Mouse (Mus musculus) c-Kit-positive CD71-positive TER-119-negative erythroid progenitor cells, embryonic 14.5 days (primary cell): Measurements from ENCODE around the gene Olfr47.
"Not testable (repeated sequence)": the region's sequence is repeated elsewhere in the genome, so short reads cannot be mapped to it uniquely, and the experiment has no call there.

ENCODE experiments used
- DNase-seq: peaks from one replicate; pipeline ENCODE4 v3.0.0-alpha.2; 2013; ENCODE audit warnings: low read depth

The Olfr47 gene

DNA sequence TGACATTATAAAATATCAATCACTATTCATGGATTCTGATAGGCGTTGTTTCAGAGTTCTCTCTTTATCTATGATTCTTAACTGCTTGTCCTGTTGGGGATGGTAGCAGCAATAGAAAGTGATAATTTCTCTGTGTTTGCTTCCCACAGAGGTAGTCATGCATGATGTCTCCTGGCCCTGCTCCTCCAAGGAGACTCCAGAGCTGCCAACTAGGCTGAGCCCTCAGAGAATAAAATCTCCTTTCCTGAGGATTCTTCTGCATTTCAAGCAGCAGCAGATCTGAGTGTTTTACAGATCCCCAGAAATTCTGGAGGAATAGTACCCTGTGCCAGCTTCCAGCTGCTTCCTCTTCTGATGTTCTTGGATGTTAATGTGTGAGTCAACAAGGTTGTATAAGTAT is at the start of gene Olfr47:
TSS of gene Olfr47 (plus strand) at position 275 of the 400 bp plus-strand sequence.
- DNase-seq, result not testable (repeated sequence)

DNA sequence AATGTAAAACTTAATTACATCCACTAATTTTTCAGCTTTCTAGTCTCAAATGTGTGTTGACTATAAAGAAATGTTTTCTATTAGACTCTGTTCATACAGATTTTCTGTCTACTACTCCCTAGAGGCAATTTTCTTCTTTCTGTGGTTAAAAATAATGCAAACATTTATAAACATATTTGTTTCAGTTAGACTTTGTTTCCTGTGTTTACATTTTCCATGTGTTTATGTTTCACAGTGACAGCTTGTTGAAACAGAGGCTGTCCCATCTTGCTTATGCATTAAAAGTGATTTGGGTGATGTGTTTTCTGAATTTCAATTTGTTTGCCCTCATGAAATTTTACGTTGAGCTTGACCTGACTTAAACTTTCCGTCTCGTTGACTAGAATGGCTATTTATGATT is 40.3 kb upstream of the Olfr47 start:
- no peak for DNase-seq

GRCm38 (mm10) chr6:43196781-43197180 is 34.5 kb upstream of the Olfr47 start, which contains the start of gene Olfr435:
Gene Olfr435 (plus strand): TSS chr6:43197146.
- DNase-seq, result no peak

- no peak for DNase-seq
Measured at GRCm38 (mm10) chr6:43198094-43198493, 33.2 kb upstream of the Olfr47 start.

DNA sequence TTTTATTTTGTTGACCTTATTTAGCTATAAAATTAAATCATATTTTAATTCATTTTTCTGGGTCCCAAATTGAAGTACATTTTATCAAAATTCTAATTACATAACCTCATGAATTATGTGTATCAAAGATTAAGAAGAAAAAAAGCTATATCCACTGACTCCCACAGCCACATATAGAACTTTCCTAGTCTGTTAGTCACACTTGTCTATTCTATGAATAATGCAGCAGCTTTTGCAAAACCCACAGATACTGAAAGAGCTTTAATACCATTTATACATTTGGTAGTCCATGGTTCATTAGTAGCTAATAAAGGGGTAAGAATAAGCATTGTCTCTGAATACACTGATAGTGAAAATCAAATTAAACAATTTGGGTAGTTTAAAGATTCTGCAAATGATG is 28.5 kb upstream of the Olfr47 start:
- DNase-seq, result no peak

DNA sequence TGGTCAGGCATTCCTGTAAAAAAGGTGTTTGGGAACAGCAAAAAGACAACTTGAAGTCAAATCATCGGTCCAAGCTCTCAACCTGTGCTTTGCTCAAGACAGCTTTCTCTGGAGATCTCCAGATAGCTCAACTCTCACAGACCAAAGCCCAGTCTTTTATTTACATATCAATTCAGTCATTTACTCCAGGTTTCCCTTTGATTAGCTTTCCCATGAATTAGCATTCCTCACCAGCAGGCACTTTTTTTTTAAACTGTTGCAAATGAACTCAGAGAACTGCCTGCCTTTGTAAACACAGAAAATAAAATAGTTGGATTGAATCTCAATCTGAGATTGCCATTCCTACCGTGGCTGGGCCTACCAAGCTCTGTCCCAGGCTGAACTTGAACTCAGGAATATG is 26.0 kb upstream of the Olfr47 start:
- DNase-seq, result no peak

GRCm38 (mm10) chr6:43212873-43213272 is 18.5 kb upstream of the Olfr47 start, which contains the start of gene Olfr434:
Gene Olfr434 (plus strand): TSS chr6:43213021.
- not testable (repeated sequence) for DNase-seq

DNA sequence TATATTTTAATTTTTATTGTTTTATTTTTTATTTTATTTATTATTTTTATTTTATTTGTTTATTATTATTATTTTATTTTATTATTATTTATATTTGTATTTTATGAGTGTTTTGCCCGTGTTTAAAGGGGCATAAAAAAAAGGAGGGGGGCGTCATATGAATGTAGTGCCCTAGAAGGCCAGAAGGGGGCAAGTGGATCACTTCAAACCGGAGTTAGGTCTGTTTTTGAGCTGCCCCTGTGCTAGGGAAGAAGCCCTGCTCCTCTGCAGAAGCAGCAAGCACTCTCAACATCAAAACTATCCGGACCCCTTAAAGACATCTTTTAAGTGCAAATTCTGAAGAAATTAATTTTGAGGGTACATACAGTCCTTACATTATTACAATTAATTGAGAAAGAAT is 10.7 kb downstream of the Olfr47 start:
- DNase-seq, result no peak

DNA sequence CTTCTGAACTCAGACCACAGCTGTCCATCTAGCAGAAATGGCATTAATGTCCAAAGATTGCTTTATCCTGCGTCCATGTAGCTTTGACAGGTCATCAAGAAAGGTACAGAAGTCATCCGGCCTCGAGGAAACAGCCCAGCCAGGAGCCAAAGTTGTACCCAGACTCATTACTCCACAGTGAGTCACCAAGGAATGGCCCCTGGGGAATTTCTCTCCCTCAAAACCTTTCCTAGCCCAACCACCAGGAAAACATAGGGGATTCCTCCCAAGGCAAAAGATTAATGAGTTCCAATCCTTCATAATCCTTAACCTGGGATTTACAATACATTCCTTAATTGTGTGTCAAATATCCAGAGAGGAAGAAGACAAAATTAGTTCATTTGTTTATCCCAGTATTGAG is 16.1 kb downstream of the Olfr47 start:
- no peak for DNase-seq

GRCm38 (mm10) chr6:43252994-43253393 is 21.7 kb downstream of the Olfr47 start:
- DNase-seq, result no peak

DNA sequence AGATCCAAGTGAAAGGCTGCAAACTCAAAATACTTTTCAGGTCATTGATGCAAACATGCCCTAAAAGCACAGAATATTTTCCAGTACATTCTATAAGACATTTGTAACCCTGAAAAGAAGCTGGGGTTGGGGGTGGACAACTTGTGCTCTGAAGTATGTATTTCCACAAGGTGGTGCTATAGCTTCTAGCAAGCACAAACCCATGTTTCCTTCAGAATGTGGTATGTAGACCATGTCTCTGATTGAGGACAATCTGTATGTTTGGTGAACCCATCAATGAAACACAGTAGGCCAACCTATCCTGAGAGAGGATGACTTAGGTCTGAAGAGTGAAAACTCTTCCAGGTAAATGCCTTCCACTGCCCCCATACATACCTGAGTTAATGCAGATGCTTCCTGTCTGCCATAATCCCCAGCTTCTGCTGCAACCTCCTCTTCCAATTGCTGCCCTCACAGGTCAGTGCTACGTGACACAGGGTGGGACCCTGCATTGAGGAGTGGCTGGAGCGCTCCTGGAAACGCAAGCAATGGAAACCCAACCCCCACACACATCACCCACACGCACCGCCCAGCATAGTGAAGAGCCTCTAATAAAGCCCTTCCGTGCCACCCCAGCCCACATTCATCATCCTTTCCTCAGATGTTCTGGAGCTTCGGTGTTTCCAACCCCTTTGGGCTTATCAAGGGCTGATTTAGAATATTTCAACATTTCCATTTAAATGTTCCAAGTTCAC is 23.0 kb downstream of the Olfr47 start:
- DNase-seq, result no peak

DNA sequence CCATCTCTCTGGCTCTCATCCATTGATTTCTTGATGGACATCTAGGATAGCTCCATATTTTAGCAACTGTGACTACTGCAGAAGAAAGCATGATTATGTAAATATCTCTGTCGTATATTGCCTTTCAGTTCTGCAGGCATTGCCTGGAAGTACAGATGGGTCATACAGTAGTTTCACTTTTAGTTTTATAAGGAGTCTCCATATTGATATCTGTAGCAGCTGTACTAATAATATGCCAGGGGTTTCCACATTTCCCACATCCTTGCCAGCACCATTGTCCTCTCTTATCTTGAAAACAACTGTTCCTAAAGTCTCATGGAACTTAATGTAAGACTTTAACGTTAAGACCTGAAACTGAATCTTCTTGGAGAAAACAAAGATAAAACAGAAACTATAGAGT is 29.4 kb downstream of the Olfr47 start:
- no peak for DNase-seq

- DNase-seq, result no peak
Measured at GRCm38 (mm10) chr6:43265363-43266041, 34.2 kb downstream of the Olfr47 start, which contains the start of gene Arhgef5. Gene Arhgef5 (plus strand): TSS chr6:43265582.

DNA sequence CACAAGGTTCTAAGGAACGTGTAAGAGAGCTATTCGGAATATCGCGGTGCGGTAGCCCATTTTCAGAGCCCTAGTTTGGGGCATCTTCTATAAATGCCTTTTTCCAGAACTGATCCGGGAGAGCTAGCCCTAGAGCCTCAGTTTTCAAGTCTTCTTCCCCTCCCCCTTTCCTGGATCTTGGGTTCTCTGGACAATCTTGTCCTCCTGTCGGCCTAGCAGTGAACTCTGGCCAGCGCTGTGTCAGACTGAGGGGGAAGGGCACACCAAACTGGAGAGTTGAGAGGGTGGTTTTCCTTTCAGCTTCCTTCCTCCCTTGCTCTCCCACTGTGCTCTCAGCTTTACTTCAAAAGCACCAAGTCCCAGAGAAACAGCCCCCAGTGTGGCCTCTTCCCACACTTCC is 35.0 kb downstream of the Olfr47 start:
- no peak for DNase-seq

- DNase-seq, result no peak
Measured at GRCm38 (mm10) chr6:43272597-43272996, 41.3 kb downstream of the Olfr47 start.

GRCm38 (mm10) chr6:43274123-43274522 is 42.8 kb downstream of the Olfr47 start:
- no peak for DNase-seq

- DNase-seq, result no peak
Measured at GRCm38 (mm10) chr6:43278247-43278646, 46.9 kb downstream of the Olfr47 start.

DNA sequence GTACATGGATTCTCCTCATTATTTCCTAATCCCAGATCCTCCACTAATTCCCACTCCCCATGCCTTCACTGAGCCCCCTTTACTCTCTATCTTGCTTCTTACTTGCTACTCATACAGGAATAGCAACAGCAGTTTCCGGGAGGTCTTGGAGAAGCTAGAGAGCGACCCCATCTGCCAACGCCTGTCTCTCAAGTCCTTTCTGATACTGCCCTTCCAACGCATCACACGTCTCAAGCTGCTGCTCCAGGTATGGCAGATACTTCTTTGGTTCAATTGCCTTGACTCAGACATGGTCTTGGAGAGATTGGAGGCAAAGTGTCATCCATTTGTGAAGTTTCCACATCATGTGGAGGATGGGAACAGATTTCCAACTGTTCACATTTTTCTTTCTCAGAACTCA is 49.2 kb downstream of the Olfr47 start:
- no peak for DNase-seq
